Mouse (Mus musculus): Measurements from ENCODE around the gene Xpo6.

- TF ChIP-seq CTCF (IDR thresholded peaks at IDR 0.05; ENCODE audit: low read depth) (no peak), EP300 (IDR thresholded peaks at IDR 0.05; ENCODE audit: low read depth) (0 out of 2 replicates have a peak, but pooled peaks have one; percentile 54)
Measured at GRCm38 (mm10) chr7:126096596-126096995, 103.7 kb downstream of the Xpo6 start.
